Mouse (Mus musculus): ENCODE results near the gene Ccl6.
"Not testable (repeated sequence)": the region's sequence is repeated elsewhere in the genome, so short reads cannot be mapped to it uniquely, and the experiment has no call there.

The Ccl6 gene

DNA sequence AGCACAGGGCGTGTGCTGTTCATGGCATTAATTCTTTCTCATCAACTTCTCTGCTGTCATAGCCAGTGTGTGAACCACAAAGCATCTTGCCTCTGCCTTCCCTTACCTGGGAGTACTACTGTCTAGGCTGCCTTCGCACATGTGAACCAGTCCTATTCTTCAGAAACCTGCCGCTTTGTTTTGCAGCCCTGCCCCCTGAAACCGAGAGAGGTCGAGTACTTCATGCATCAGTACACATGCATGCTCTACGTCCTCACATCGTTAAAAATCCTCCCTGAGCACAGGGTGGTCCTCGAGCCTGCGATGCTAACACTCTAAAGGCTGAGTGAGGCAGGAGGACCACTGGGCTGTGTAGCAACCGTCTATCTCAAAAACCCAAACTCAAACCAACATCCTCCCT, 35.8 kb downstream of the Ccl6 start:
- DNase-seq, result no peak

DNA sequence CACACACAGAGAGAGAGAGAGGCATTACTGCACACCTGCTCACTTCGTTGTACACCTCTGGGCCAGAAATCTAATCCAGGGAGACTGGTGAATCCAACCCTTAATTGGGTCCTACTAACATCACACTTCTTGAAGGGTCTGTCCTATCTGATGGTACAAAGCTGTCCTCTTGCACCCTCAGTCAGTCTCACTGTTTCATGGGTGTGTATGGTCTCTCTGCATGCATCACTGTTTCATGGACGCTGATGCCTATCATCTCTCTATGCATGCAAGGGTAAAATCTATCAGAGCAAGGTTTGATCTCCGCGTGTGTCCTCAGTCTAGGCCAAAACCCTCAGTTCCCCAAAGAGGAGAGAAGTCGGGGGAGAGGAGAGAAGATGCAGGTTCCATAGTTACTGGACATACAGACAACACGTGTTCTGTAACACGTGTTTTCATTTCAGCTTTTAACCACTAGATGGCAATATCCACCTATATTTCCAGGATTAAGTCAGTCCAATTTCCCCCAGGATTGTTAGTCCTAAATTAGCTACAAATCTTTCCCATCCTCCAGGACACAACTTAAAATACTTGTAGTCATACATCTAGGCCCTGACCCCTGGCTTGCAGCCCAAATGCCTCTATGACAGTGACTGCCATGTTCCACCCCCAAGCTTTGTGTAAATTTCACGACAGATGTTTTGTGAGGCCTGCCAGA, 36.7 kb downstream of the Ccl6 start:
- peak; percentile 74 for DNase-seq

DNA sequence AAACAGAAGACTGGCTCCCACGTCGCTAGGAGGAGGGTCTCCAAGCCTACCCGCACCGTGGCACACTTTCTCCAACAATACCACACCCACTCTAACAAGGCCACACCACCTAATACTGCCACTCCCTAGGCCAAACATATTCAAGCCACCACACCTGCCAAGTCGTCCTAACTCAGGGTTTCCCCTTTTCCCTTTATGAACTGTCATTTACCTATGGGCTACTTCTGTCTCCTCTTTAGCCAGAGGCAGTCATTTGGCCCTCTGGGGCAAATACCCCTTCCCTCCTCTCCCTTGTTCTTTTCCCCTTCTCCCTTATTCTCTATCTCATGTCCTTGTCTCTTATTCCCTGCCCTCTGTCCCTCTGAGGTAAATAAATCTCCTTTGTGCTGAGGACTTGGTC, 41.2 kb downstream of the Ccl6 start:
- DNase-seq, result no peak

DNA sequence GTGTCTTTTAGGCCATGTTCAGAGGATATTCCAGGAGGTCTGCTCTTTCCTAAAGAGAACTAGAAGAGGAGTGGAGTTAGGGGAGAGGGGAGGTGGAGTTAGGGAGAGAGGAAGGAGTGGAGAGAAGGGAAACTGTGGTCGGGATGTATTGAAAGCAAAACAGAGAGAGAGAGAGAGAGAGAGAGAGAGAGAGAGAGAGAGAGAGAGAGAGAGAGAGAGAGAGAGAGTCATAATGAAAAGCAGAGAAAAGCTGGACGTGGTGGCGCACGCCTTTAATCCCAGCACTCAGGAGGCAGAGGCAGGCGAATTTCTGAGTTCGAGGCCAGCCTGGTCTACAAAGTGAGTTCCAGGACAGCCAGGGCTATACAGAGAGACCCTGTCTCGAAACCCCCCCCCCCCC, 41.9 kb downstream of the Ccl6 start:
- not testable (repeated sequence) for DNase-seq

DNA sequence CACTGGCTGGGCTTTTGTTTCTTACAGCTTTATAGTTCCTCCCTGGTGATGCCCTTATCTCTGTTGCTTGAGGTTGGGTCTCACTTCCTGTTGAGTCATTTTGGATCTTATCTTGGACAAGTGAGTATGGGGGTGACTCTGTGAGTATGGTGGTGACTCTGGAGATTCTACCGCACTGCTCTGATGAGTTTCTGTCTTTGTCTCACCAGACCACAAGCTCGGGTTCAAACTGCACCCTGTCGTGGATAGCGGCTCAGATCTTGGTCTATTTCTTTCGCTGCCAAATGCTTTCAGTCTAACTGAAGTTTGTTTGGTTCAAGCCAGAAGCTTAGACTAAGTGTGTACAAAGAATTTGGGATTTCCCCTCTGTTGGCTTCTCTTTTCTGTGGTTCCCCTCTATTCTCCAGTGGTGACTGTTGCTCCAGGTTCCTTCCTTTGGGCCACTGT, 42.7 kb downstream of the Ccl6 start:
- DNase-seq, result no peak

DNA sequence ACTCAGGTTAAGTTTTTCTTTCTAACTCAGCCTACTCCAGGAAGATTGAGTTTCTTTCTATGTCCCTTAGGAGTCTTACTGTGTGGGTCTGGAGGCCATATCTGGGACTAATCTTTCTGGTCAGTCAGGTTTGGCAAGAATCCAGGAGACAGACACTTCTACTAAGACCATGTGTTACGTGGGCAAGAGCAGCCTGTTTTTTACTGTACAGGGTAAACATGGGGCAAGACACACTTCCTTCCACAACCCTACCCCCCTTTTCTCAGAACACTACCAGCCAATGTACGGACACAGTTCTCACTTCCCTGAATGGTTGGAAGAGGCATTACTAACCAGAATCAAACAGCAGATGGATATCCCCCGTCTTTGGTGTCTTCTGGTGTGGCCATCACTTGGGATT, 48.7 kb downstream of the Ccl6 start:
- DNase-seq, result no peak

DNA sequence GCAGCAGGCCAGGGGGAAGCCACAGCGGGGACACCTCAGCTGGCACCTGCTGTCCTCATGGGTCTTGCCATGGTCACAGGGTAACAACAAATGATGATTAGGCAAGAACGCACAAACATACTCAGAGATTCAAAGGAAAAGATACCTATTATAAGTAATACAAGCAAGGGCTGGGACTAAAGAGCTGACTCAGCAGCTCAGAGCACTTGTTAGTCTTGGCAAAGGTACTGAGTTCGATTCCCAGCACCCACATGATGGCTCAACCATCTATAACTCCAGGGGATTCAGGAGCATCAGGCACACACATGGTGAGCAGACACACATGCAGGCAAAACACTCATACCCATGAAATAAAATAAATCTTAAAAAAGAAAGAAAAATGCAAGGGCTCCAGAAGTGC, 51.5 kb downstream of the Ccl6 start:
- no peak for DNase-seq

DNA sequence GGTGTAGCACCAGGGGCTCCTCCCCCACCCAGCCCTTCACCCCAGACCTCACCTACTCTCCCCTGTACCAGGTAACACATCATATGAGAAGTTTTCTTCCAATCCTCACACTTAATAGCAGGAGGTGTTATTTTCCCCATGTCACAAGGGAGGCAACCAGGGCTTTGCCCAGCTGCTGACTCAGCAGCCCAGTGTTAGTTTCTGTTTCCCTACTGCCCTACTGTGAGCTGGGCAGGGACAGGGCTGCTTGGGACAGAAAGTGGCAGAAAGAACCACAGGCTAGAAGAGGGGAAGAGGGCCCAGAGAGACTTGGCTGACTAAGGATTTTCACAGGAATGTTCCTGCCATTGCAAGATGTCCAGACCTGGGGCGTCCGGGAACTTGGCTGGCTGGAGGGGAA, 52.0 kb downstream of the Ccl6 start:
- DNase-seq, result no peak

DNA sequence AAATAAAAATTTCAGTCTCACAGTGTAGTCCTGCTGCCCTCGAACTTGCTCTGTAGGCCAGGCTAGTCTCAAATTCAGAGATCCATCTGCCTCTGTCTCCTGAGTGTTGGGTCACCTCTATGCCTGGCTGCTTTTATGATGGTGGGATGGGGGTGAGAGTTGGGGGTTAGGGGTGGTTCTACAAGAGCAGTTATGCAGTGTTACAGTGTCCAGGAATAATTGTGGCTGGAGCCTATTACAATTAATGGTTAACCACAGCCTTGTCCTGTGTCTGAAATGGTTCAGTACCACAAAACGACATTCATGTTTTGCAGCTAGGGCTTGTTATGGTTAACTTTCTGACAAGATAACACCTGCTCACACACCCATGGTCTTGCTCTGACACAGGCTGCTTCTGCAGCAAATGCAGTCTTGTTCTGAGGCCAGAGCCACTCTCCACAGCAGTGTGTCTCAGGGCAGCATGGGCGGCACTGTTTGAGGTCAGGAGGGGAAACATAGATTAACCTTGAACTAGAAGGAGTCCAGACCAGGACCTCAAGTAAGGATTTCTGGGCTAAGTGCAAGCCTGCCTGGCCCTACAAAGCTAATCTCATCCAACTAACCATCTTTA, 54.1 kb downstream of the Ccl6 start:
- no peak for DNase-seq

Data from lung, postnatal 10 days (tissue).